Comparison of ENCODE assay signal across 11 mouse cellular contexts in genomic region chr11:78097077-78097476, GRCm38 (mm10). TPM values are rescaled to one million over a fixed set of nuclear protein-coding genes. Genes with fewer than 3 reads are reported as not detected.
DNase-seq lines count a peak whose midpoint lies in the region; ATAC-seq and TF ChIP-seq lines count a peak whose summit lies in the region.
"Had no signal": no experiment of that assay in that cellular context is flagged by ENCODE, and none has a peak within 500 bp of the region (broad histone marks: within the 10 kb centered on the region; RNA-seq: fewer than 3 reads in every experiment).

No protein-coding gene starts in this region.

- 13% methylated on average over 3 of the region's 3 CpGs for WGBS in heart, embryonic 15.5 days
- WGBS in hindbrain, embryonic 11.5 days = 68% methylated on average over 3 of the region's 3 CpGs
- WGBS in midbrain, embryonic 13.5 days = 57% methylated on average over 3 of the region's 3 CpGs
- 56% methylated on average over 3 of the region's 3 CpGs for WGBS in cerebellum, adult 2 months

- H3K9me3 ChIP-seq in heart, embryonic 15.5 days (replicated peaks) = no peaks in the 10 kb centered on the region
- H3K9me3 ChIP-seq in hindbrain, embryonic 11.5 days (ENCODE audit: control insufficient read depth, low read length) = no peaks in the 10 kb centered on the region
- no peaks in the 10 kb centered on the region for H3K9me3 ChIP-seq in midbrain, embryonic 13.5 days

- H3K27ac ChIP-seq in heart, embryonic 15.5 days = peak overlapping the region; percentile 76
- no peak overlapping the region for H3K27ac ChIP-seq in cortical plate, adult 2 months (ENCODE audit: insufficient read depth, low read length)
- H3K27ac ChIP-seq in hindbrain, embryonic 11.5 days (ENCODE audit: low read depth, low read length) = no peak overlapping the region
- H3K27ac ChIP-seq in midbrain, embryonic 13.5 days = 0 out of 2 replicates have a peak overlapping the region, but pooled peaks have one; percentile 6
- no peak overlapping the region for H3K27ac ChIP-seq in cerebellum, adult 2 months (ENCODE audit: insufficient read depth, low read length)

- H3K4me3 ChIP-seq in heart, embryonic 15.5 days = peak overlapping the region; percentile 41
- H3K4me3 ChIP-seq in cortical plate, adult 2 months (ENCODE audit: insufficient read depth, low read length) = peak overlapping the region; percentile 28; the same call in 1 of the 2 replicates
- H3K4me3 ChIP-seq in hindbrain, embryonic 11.5 days (ENCODE audit: low read depth, low read length) = no peak overlapping the region
- peak overlapping the region; percentile 24 for H3K4me3 ChIP-seq in midbrain, embryonic 13.5 days (replicated peaks)
- no peak overlapping the region for H3K4me3 ChIP-seq in cerebellum, adult 2 months (replicated peaks; ENCODE audit: insufficient read depth, low read depth, low read length)
- H3K4me3 ChIP-seq: myocyte had no signal

- H3K9ac ChIP-seq in heart, embryonic 15.5 days = peak overlapping the region; percentile 45
- H3K9ac ChIP-seq in hindbrain, embryonic 11.5 days (ENCODE audit: low read depth, low read length) = no peak overlapping the region
- peak overlapping the region; percentile 61 for H3K9ac ChIP-seq in midbrain, embryonic 13.5 days (replicated peaks)

- ATAC-seq in heart, embryonic 15.5 days (replicated peaks; ENCODE audit: insufficient number of reproducible peaks, insufficient read depth, low FRiP score, low read depth) = no peak
- no peak for ATAC-seq in hindbrain, embryonic 11.5 days (ENCODE audit: low FRiP score)
- no peak for ATAC-seq in midbrain, embryonic 13.5 days

- TF ChIP-seq CTCF in cortical plate, adult 2 months (IDR thresholded peaks at IDR 0.05; ENCODE audit: extremely low read depth, insufficient read depth, low read length) = no peak
- TF ChIP-seq CTCF in cerebellum, adult 2 months (IDR thresholded peaks at IDR 0.05; ENCODE audit: borderline replicate concordance, insufficient read depth, low read depth, low read length) = no peak

- TF ChIP-seq POLR2A in cortical plate, adult 2 months (IDR thresholded peaks at IDR 0.05; ENCODE audit: extremely low read depth, insufficient read depth, low read length) = no peak
- TF ChIP-seq POLR2A in cerebellum, adult 2 months (IDR thresholded peaks at IDR 0.05; ENCODE audit: borderline replicate concordance, insufficient read depth, low read length) = no peak

- peak overlapping the region; percentile 61 for H3K4me2 ChIP-seq in heart, embryonic 15.5 days
- H3K4me2 ChIP-seq in hindbrain, embryonic 11.5 days (replicated peaks; ENCODE audit: low read depth, low read length) = 0 out of 2 replicates have a peak overlapping the region, but pooled peaks have one; percentile 4
- H3K4me2 ChIP-seq in midbrain, embryonic 13.5 days (replicated peaks) = peak overlapping the region; percentile 46

- peaks cover 45% of the 10 kb centered on the region for H3K4me1 ChIP-seq in heart, embryonic 15.5 days (replicated peaks)
- peaks cover 6% of the 10 kb centered on the region; the same call in 1 of the 2 replicates for H3K4me1 ChIP-seq in cortical plate, adult 2 months (ENCODE audit: control insufficient read depth, insufficient read depth, low read length)
- no peaks in the 10 kb centered on the region for H3K4me1 ChIP-seq in hindbrain, embryonic 11.5 days (replicated peaks; ENCODE audit: control insufficient read depth, insufficient read depth, low read length)
- H3K4me1 ChIP-seq in midbrain, embryonic 13.5 days (replicated peaks) = peaks cover 33% of the 10 kb centered on the region
- peaks cover 2% of the 10 kb centered on the region for H3K4me1 ChIP-seq in cerebellum, adult 2 months (ENCODE audit: control insufficient read depth, insufficient read depth, low read length)

- no peaks in the 10 kb centered on the region for H3K36me3 ChIP-seq in heart, embryonic 15.5 days
- H3K36me3 ChIP-seq in hindbrain, embryonic 11.5 days (ENCODE audit: control insufficient read depth, insufficient read depth, low read length) = no peaks in the 10 kb centered on the region
- no peaks in the 10 kb centered on the region for H3K36me3 ChIP-seq in midbrain, embryonic 13.5 days

- DNase-seq in heart, adult 18-20 months = no peak
- DNase-seq in hindbrain, embryonic 11.5 days (ENCODE audit: low spot score) = no peak
- no peak for DNase-seq in urinary bladder, adult 2 months (ENCODE audit: low spot score)
- no peak for DNase-seq in urinary bladder, adult 18-20 months (ENCODE audit: low spot score in 2 of 2)
- no peak for DNase-seq in cerebellum, adult 2 months
- DNase-seq: adrenal gland, adult 8-10 months; layer of hippocampus, postnatal 36 days had no signal

- no peaks in the 10 kb centered on the region for H3K27me3 ChIP-seq in heart, embryonic 15.5 days
- H3K27me3 ChIP-seq in hindbrain, embryonic 11.5 days (ENCODE audit: control insufficient read depth, insufficient read depth, low read length) = no peaks in the 10 kb centered on the region
- H3K27me3 ChIP-seq in midbrain, embryonic 13.5 days = no peaks in the 10 kb centered on the region
- H3K27me3 ChIP-seq in cerebellum, adult 2 months (ENCODE audit: control insufficient read depth, insufficient read depth, low read length) = no peaks in the 10 kb centered on the region

RNA-seq across cellular contexts. Expression of gene Fam222b, which starts 2.6 kb away (rescaled TPM):
- polyA plus RNA-seq in heart, embryonic 15.5 days (2015; fragmentation: Nextera tagmentation; extraction: Ambion mirVana) = 14.1 and 16.2 TPM in 2 replicates
- 10 to 100 TPM; 11.7 to 12.5 TPM for total RNA-seq in heart, adult 18-20 months (2021)
- polyA plus RNA-seq in cortical plate, adult 2 months (2012; rRNA removed) = 19.1 and 19.5 TPM in 2 replicates
- 24.3 and 24.4 TPM in 2 replicates for polyA plus RNA-seq in hindbrain, embryonic 11.5 days (2014; fragmentation: Nextera tagmentation; extraction: Ambion mirVana)
- 29.3 and 30.7 TPM in 2 replicates for polyA plus RNA-seq in midbrain, embryonic 13.5 days (2015; fragmentation: Nextera tagmentation; extraction: Ambion mirVana)
- 6.1 and 10.1 TPM in 2 replicates for polyA plus RNA-seq in urinary bladder, adult 2 months (2012; rRNA removed)
- 23.0 and 23.5 TPM in 2 replicates for polyA plus RNA-seq in cerebellum, adult 2 months (2012; rRNA removed)

RNA-seq across cellular contexts. Expression of gene Eral1, which starts 16.9 kb away (rescaled TPM):
- polyA plus RNA-seq in heart, embryonic 15.5 days (2015; fragmentation: Nextera tagmentation; extraction: Ambion mirVana) = 21.1 and 24.5 TPM in 2 replicates
- total RNA-seq in heart, adult 18-20 months (2021) = 10 to 100 TPM; 28.9 to 29.3 TPM
- polyA plus RNA-seq in cortical plate, adult 2 months (2012; rRNA removed) = 26.0 and 26.1 TPM in 2 replicates
- polyA plus RNA-seq in hindbrain, embryonic 11.5 days (2014; fragmentation: Nextera tagmentation; extraction: Ambion mirVana) = 31.9 and 37.2 TPM in 2 replicates
- polyA plus RNA-seq in midbrain, embryonic 13.5 days (2015; fragmentation: Nextera tagmentation; extraction: Ambion mirVana) = 32.7 and 33.8 TPM in 2 replicates
- 23.0 and 28.0 TPM in 2 replicates for polyA plus RNA-seq in urinary bladder, adult 2 months (2012; rRNA removed)
- polyA plus RNA-seq in cerebellum, adult 2 months (2012; rRNA removed) = 34.0 and 35.8 TPM in 2 replicates

RNA-seq across cellular contexts. Expression of gene Flot2, which starts 59.3 kb away (rescaled TPM):
- polyA plus RNA-seq in heart, embryonic 15.5 days (2015; fragmentation: Nextera tagmentation; extraction: Ambion mirVana) = 85.8 and 100 TPM in 2 replicates
- 10 to 100 TPM; 54.1 to 56.0 TPM for total RNA-seq in heart, adult 18-20 months (2021)
- 163 and 170 TPM in 2 replicates for polyA plus RNA-seq in cortical plate, adult 2 months (2012; rRNA removed)
- 56.3 and 60.0 TPM in 2 replicates for polyA plus RNA-seq in hindbrain, embryonic 11.5 days (2014; fragmentation: Nextera tagmentation; extraction: Ambion mirVana)
- 66.9 and 68.4 TPM in 2 replicates for polyA plus RNA-seq in midbrain, embryonic 13.5 days (2015; fragmentation: Nextera tagmentation; extraction: Ambion mirVana)
- 108 and 126 TPM in 2 replicates for polyA plus RNA-seq in urinary bladder, adult 2 months (2012; rRNA removed)
- polyA plus RNA-seq in cerebellum, adult 2 months (2012; rRNA removed) = 134 and 135 TPM in 2 replicates

Comparison
In these comparisons a context has a peak if more than half of its experiments do, and no peak if none do; other contexts are left out.
1. H3K27ac ChIP-seq: peak in heart, embryonic 15.5 days (single experiment) and midbrain, embryonic 13.5 days (single experiment); none in cortical plate, adult 2 months (single experiment), hindbrain, embryonic 11.5 days (single experiment) and cerebellum, adult 2 months (single experiment).
2. H3K4me2 ChIP-seq: peak in every context shown above with its lines; median percentile 61 in heart, embryonic 15.5 days; 46 in midbrain, embryonic 13.5 days; 4 in hindbrain, embryonic 11.5 days.
3. H3K4me3 ChIP-seq: peak in heart, embryonic 15.5 days (single experiment), cortical plate, adult 2 months (single experiment) and midbrain, embryonic 13.5 days (single experiment); none in hindbrain, embryonic 11.5 days (single experiment) and cerebellum, adult 2 months (single experiment).